Mouse (Mus musculus): ENCODE data around the gene Desi1. TPM values are rescaled to one million over a fixed set of nuclear protein-coding genes. Genes with fewer than 3 reads are reported as not detected.

The Desi1 gene
- total and polyA plus RNA-seq, 3 experiments, result 10.0 to 47.3 (median 10.9) TPM

DNA sequence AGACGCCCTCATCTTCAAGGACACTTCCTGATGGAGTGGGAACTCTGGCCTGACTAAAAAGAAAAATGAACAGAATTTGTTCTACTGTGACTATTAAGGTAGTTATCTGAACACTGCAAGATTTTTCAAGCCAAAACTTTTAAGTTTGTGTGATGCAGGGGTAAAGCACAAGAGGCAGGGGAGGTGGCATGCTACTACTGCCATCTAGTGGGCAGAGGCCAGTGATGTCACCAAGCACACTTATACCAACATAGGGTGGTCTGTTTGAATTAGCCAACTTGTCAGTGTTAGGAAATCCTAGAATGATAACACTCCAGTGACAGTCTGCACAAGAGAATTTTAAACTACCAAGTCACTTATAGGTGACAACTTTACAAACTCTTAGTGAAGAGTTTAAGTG lies 7.0 kb upstream of the Desi1 start (continued):
- TF ChIP-seq NRF1 (IDR thresholded peaks at IDR 0.05; ENCODE audit: low read depth, low read length) (no peak), SMC3 (IDR thresholded peaks at IDR 0.05; ENCODE audit: low read depth, low read length) (peak; percentile 51), MYC (IDR thresholded peaks at IDR 0.05; ENCODE audit: low read depth, low read length) (peak; percentile 49; the same call in 1 of the 2 replicates), MAFK (IDR thresholded peaks at IDR 0.05; ENCODE audit: insufficient replicate concordance, low read length) (no peak), JUN (IDR thresholded peaks at IDR 0.05; ENCODE audit: insufficient read depth, low read depth, low read length) (no peak), EP300 (IDR thresholded peaks at IDR 0.05; ENCODE audit: low read length) (no peak)

DNA sequence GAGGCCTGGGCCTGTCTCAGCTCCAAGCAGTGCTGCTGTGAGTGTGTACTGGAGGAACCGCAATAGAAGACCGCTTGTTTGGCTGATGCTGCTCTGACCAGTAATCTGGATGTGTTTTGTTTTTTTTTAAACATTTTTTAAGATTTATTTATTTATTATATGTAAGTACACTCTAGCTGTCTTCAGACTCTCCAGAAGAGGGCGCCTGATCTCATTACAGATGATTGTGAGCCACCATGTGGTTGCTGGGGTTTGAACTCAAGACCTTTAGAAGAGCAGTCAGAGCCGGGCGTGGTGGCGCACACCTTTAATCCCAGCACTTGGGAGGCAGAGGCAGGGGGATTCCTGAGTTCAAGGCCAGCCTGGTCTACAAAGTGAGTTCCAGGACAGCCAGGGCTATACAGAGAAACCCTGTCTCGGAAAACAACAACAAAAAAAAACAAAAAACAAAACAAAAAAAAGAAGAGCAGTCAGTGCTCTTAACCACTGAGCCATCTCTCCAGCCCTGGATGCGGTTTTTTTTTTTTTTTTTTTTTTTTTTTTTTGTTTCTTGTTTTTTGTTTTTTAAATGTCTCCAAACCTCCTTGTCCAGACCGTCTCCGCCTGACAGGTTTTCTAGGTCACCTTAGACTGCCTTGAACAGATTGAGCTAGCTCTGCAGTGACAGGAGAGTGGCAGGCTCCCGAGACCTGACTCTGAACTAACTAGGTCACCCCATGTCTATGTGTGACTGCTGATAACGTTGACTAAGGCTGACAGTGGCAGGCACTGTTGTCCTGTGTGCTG lies 2.4 kb upstream of the Desi1 start:
- H3K9me3 ChIP-seq (replicated peaks; ENCODE audit: low read length), result no peaks in the 10 kb centered on the region
- H3K9ac ChIP-seq (ENCODE audit: insufficient read depth, low read depth), result no peak overlapping the region
- no peak overlapping the region for H3K27ac ChIP-seq (ENCODE audit: insufficient read depth, low read depth)
- H3K4me1 ChIP-seq (ENCODE audit: control insufficient read depth in 1 of 2, insufficient read depth in 2 of 2), result peaks cover 0 to 10% of the 10 kb centered on the region in 2 experiments; a peak in 2 of 4 replicates
- peak; percentile 57 for DNase-seq (ENCODE audit: extremely low read depth)
- no peaks in the 10 kb centered on the region for H3K27me3 ChIP-seq (replicated peaks)
- H3K4me3 ChIP-seq (replicated peaks in 1 of 3; ENCODE audit: low read depth in 2 of 3, low read length in 2 of 3, poor library complexity in 1 of 3), result no peak overlapping the region
- no peak overlapping the region for H3K4me2 ChIP-seq (ENCODE audit: insufficient read depth, low read depth, poor library complexity, severe bottlenecking)
- dilution Hi-C loops (cut with MboI; ENCODE audit: extremely low pct_ligation_motif_present, extremely low pct_unique_long_range_greater_than_20kb, low sequenced_read_pairs), result no loop called here
- TF ChIP-seq ZNF384 (IDR thresholded peaks at IDR 0.05; ENCODE audit: low read depth, low read length), result 0 out of 2 replicates have a peak, but pooled peaks have one; percentile 27
- peak; percentile 14 to 62; a peak in 2 of 4 replicates for TF ChIP-seq CTCF (conservative IDR thresholded peaks at IDR 0.05 in 1 of 2, IDR thresholded peaks at IDR 0.05 in 1 of 2; ENCODE audit: low read depth in 2 of 2, low read length in 2 of 2)
- TF ChIP-seq MYC (IDR thresholded peaks at IDR 0.05; ENCODE audit: low read depth, low read length), result peak; percentile 44; the same call in 1 of the 2 replicates
- TF ChIP-seq SMC3 (IDR thresholded peaks at IDR 0.05; ENCODE audit: low read depth, low read length), result peak; percentile 25; the same call in 1 of the 2 replicates
- no peak; the same call in none of the 2 replicates for TF ChIP-seq RAD21 (IDR thresholded peaks at IDR 0.05; ENCODE audit: low read depth, low read length)
- in situ Hi-C loops (cut with MboI; ENCODE audit: low pct_ligation_motif_present, low pct_unique_long_range_greater_than_20kb, low sequenced_read_pairs), result no loop called here
- peaks cover 3% of the 10 kb centered on the region; the same call in 1 of the 2 replicates for H3K79me2 ChIP-seq (replicated peaks; ENCODE audit: control insufficient read depth, extremely low read depth, insufficient read depth, poor library complexity, severe bottlenecking)
- H3K36me3 ChIP-seq (replicated peaks in 1 of 2; ENCODE audit: control insufficient read depth in 1 of 2, insufficient read depth in 1 of 2, low read length in 1 of 2), result peaks cover 61 to 89% of the 10 kb centered on the region in 2 experiments

DNA sequence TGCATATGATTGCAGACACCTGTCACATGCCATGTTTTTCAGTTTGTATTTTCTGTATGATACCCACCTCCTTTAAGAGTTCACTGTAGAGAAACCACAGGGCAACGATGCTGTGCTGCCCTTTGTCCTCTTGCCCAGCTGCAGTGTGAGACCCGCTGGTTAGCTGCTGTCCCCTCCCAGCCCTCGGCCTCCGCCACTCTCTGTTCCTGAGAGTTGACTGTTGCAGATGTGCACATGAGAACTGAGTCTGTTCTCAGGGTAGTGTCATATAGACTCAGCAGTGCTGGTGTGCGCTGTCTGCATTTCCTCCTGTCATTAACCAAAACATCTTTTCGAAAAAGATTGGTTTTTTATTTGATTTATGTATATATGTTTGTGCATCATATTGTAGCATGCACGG lies 1.3 kb downstream of the Desi1 start:
- no peaks in the 10 kb centered on the region for H3K79me2 ChIP-seq (replicated peaks; ENCODE audit: control insufficient read depth, extremely low read depth, insufficient read depth, poor library complexity, severe bottlenecking)
- H3K4me1 ChIP-seq (ENCODE audit: control insufficient read depth in 1 of 2, insufficient read depth in 2 of 2), result peaks cover 4 to 36% of the 10 kb centered on the region in 2 experiments
- H3K27ac ChIP-seq (ENCODE audit: insufficient read depth, low read depth), result no peak overlapping the region
- H3K9me3 ChIP-seq (replicated peaks; ENCODE audit: low read length), result no peaks in the 10 kb centered on the region
- no peak overlapping the region for H3K4me3 ChIP-seq (replicated peaks in 1 of 3; ENCODE audit: low read depth in 2 of 3, low read length in 2 of 3, poor library complexity in 1 of 3)
- dilution Hi-C loops (cut with MboI; ENCODE audit: extremely low pct_ligation_motif_present, extremely low pct_unique_long_range_greater_than_20kb, low sequenced_read_pairs) (no loop called here), in situ Hi-C loops (cut with MboI; ENCODE audit: low pct_ligation_motif_present, low pct_unique_long_range_greater_than_20kb, low sequenced_read_pairs) (no loop called here)
- peaks cover 62 to 90% of the 10 kb centered on the region in 2 experiments for H3K36me3 ChIP-seq (replicated peaks in 1 of 2; ENCODE audit: control insufficient read depth in 1 of 2, insufficient read depth in 1 of 2, low read length in 1 of 2)
- H3K27me3 ChIP-seq (replicated peaks), result no peaks in the 10 kb centered on the region
- TF ChIP-seq ZNF384 (IDR thresholded peaks at IDR 0.05; ENCODE audit: low read depth, low read length), result no peak
- TF ChIP-seq ZMIZ1 (IDR thresholded peaks at IDR 0.05; ENCODE audit: low read depth, low read length), result no peak
- TF ChIP-seq CTCF (conservative IDR thresholded peaks at IDR 0.05 in 1 of 2, IDR thresholded peaks at IDR 0.05 in 1 of 2; ENCODE audit: low read depth in 2 of 2, low read length in 2 of 2), result no peak
- TF ChIP-seq MXI1 (IDR thresholded peaks at IDR 0.05; ENCODE audit: low read depth, low read length), result no peak
- no peak for TF ChIP-seq MAFK (IDR thresholded peaks at IDR 0.05; ENCODE audit: insufficient replicate concordance, low read length)
- TF ChIP-seq NELFE (IDR thresholded peaks at IDR 0.05; ENCODE audit: low read depth, low read length), result no peak
- TF ChIP-seq BHLHE40 (IDR thresholded peaks at IDR 0.05; ENCODE audit: low read depth, low read length), result no peak
- TF ChIP-seq POLR2A (IDR thresholded peaks at IDR 0.05; ENCODE audit: low read depth, low read length), result no peak
- TF ChIP-seq IRF4 (IDR thresholded peaks at IDR 0.05; ENCODE audit: low read depth, low read length), result no peak
- TF ChIP-seq ELF1 (IDR thresholded peaks at IDR 0.05; ENCODE audit: low read depth, low read length), result no peak
- no peak for TF ChIP-seq MAX (IDR thresholded peaks at IDR 0.05; ENCODE audit: low read length)
- no peak for TF ChIP-seq MYC (IDR thresholded peaks at IDR 0.05; ENCODE audit: low read depth, low read length)
- no peak for TF ChIP-seq KAT2A (IDR thresholded peaks at IDR 0.05; ENCODE audit: insufficient replicate concordance, low read length)
- TF ChIP-seq JUND (conservative IDR thresholded peaks at IDR 0.05; ENCODE audit: low read depth, low read length), result no peak
- TF ChIP-seq ZC3H11A (IDR thresholded peaks at IDR 0.05; ENCODE audit: low read depth, low read length), result no peak
- no peak for TF ChIP-seq ETS1 (conservative IDR thresholded peaks at IDR 0.05; ENCODE audit: low read depth, low read length)
- no peak for TF ChIP-seq SMC3 (IDR thresholded peaks at IDR 0.05; ENCODE audit: low read depth, low read length)
- TF ChIP-seq JUN (IDR thresholded peaks at IDR 0.05; ENCODE audit: insufficient read depth, low read depth, low read length), result no peak
- TF ChIP-seq HCFC1 (IDR thresholded peaks at IDR 0.05; ENCODE audit: low read depth, low read length), result no peak
- H3K9ac ChIP-seq (ENCODE audit: insufficient read depth, low read depth), result no peak overlapping the region
- DNase-seq (ENCODE audit: extremely low read depth), result no peak
- H3K4me2 ChIP-seq (ENCODE audit: insufficient read depth, low read depth, poor library complexity, severe bottlenecking), result no peak overlapping the region

All from CH12.LX (cell line).